Mouse (Mus musculus): ENCODE measurements at regions not wholly inside any gene's neighbourhood (a gene's known extent, or its start where the extent isn't known, plus 50 kb on each side); places are given as distances from the start of the nearest gene placed in this dataset.
"Not testable (repeated sequence)": the region's sequence is repeated elsewhere in the genome, so short reads cannot be mapped to it uniquely, and the experiment has no call there.

- no peak for DNase-seq (ENCODE audit: low spot score)
Measured at GRCm38 (mm10) chr4:21464456-21464855, 221.3 kb downstream of the Prdm13 start.

GRCm38 (mm10) chr4:21441274-21441673 lies 244.5 kb downstream of the Prdm13 start:
- DNase-seq (ENCODE audit: low spot score): no peak

- DNase-seq (ENCODE audit: low spot score): no peak
Measured at GRCm38 (mm10) chr4:21436710-21437109, 249.1 kb downstream of the Prdm13 start.

- no peak for DNase-seq (ENCODE audit: low spot score)
Measured at GRCm38 (mm10) chr4:21407850-21408249, 277.9 kb downstream of the Prdm13 start.

- no peak for DNase-seq (ENCODE audit: low spot score)
Measured at GRCm38 (mm10) chr4:21369314-21369713, 316.4 kb downstream of the Prdm13 start.

GRCm38 (mm10) chr4:21368234-21369021 lies 317.3 kb downstream of the Prdm13 start:
- DNase-seq (ENCODE audit: low spot score): no peak

- no peak for DNase-seq (ENCODE audit: low spot score)
Measured at GRCm38 (mm10) chr4:21321769-21322168, 364.0 kb downstream of the Prdm13 start.

GRCm38 (mm10) chr4:21309239-21309638 lies 376.5 kb downstream of the Prdm13 start:
- DNase-seq (ENCODE audit: low spot score): not testable (repeated sequence)

- DNase-seq (ENCODE audit: low spot score): no peak
Measured at GRCm38 (mm10) chr4:21307476-21308011, 378.2 kb downstream of the Prdm13 start.

GRCm38 (mm10) chr4:21300141-21300540 lies 385.6 kb downstream of the Prdm13 start:
- no peak for DNase-seq (ENCODE audit: low spot score)

- no peak for DNase-seq (ENCODE audit: low spot score)
Measured at GRCm38 (mm10) chr4:21267302-21267701, 418.5 kb downstream of the Prdm13 start.

- DNase-seq (ENCODE audit: low spot score): no peak
Measured at GRCm38 (mm10) chr4:21266886-21267285, 418.9 kb downstream of the Prdm13 start.

- no peak for DNase-seq (ENCODE audit: low spot score)
Measured at GRCm38 (mm10) chr4:21250396-21250795, 435.4 kb downstream of the Prdm13 start.

- DNase-seq (ENCODE audit: low spot score): peak; percentile 32
Measured at GRCm38 (mm10) chr4:21222631-21223030, 463.1 kb downstream of the Prdm13 start.

GRCm38 (mm10) chr4:21207617-21208016 lies 478.1 kb downstream of the Prdm13 start:
- DNase-seq (ENCODE audit: low spot score): no peak

GRCm38 (mm10) chr4:21195620-21196019 lies 490.1 kb downstream of the Prdm13 start:
- no peak for DNase-seq (ENCODE audit: low spot score)

GRCm38 (mm10) chr4:21173789-21174188 lies 512.0 kb downstream of the Prdm13 start:
- DNase-seq (ENCODE audit: low spot score): no peak

GRCm38 (mm10) chr4:21173019-21173418 lies 512.7 kb downstream of the Prdm13 start:
- no peak for DNase-seq (ENCODE audit: low spot score)

- no peak for DNase-seq (ENCODE audit: low spot score)
Measured at GRCm38 (mm10) chr4:21170734-21171133, 515.0 kb downstream of the Prdm13 start.

GRCm38 (mm10) chr4:21162124-21162523 lies 523.6 kb downstream of the Prdm13 start:
- DNase-seq (ENCODE audit: low spot score): no peak

- no peak for DNase-seq (ENCODE audit: low spot score)
Measured at GRCm38 (mm10) chr4:21125892-21126291, 559.9 kb downstream of the Prdm13 start.

- no peak for DNase-seq (ENCODE audit: low spot score)
Measured at GRCm38 (mm10) chr4:21095741-21096140, 590.0 kb downstream of the Prdm13 start.

GRCm38 (mm10) chr4:21070198-21070785 lies 615.5 kb downstream of the Prdm13 start:
- no peak for DNase-seq (ENCODE audit: low spot score)
